Mouse (Mus musculus) mature B cell (primary cell): Measurements from ENCODE around the gene Robo1.

Source experiments
- in situ Hi-C: fragments of 300-500 bp; cut with MboI; formaldehyde crosslinking; loops from 2 replicates; pipeline ENCODE4 v1.14.3; 2019

Gene Robo1

DNA sequence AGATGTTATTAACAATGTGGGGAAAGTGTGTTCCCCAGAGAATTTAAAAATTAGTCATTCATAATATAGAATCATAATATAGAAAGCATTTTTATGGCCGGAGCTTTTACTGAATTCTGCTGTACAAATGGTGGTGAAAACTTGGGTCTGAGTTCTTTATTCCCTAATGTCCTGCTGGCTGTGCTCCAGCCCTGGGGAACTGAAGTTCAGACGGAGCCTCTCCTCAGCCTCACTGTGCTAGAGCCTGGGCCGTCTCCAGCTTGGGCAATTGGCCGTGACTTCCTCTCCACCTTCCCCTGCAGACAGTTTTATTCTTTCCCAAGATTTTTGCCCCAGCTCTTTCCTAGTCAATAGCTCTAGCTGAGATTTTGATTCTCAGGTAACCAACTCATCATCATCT is 429.0 kb downstream of the Robo1 start:
- in situ Hi-C loops, result no loop called here

DNA sequence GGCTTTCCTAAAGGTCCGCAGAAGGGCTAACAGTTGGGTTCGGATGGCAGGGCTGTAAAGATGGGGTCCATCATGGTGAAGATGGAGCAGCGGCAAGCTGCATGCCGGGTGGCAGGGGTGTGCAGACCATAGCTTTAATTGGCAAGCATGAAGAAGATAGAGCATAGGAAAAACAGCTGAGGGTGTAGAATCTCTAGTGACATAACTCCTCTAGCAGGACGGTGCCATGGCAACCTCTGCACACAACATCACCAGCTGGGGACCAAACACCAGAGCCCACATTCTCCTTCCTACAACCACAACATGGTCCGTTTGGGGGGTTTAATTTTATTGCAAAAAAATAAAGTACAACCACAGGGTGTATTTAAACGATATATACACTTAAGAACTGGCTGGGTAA is 432.1 kb downstream of the Robo1 start:
- in situ Hi-C loops, result no loop called here

DNA sequence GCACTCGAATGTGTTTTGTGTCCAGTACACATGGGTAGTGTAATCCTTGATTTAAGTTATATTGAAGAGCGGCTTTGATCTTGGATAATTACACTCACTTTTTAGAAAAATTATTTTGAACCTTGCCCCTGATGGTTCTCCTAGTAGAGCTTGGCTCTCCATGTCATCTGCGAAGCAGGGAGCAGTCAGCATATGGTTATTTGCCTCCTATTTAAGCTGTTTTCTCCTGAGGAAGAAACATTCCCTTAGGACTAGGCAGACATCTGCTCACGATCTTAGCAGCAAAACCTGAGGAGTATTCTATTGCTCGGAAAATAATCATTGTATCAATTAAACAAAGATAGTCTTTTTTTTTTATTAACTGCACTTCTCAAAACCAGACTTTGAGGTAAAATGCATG is 439.6 kb downstream of the Robo1 start:
- in situ Hi-C loops, result no loop called here

DNA sequence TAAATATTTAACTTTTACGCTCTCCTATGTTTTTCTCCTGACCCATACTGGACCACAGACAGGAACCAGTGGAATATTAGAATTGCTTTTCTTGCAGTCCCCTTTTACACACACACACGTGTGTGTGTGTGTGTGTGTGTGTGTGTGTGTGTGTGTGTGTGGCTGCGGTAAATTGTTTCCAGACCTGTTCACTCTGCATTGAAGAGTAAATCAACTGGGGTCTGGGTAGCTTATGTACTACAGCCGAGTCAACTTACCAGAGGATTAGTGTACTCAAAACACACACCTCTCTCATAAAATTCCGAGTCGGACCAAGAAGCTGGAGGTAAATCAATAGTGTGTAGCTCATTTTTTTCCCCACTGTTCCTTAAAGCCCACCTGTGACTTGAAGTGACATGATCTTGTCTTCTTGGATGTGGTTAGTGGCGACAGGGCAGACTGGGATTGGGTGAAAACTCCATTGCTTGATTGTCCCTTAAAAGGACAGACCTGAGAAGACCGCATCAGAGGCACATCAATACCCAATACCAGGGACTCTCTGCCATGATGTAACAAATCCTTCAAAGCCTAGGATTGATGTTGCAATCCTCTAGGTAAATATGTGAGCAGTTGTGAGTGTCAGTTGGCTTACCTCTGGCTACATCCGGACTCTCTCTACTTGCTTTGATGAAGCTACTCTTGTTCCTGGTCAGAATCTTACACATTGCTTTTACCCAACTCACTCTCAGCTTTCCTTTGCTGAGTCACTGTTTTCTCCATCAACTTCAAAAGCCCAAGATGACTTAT is 457.2 kb downstream of the Robo1 start:
- in situ Hi-C loops, result no loop called here

DNA sequence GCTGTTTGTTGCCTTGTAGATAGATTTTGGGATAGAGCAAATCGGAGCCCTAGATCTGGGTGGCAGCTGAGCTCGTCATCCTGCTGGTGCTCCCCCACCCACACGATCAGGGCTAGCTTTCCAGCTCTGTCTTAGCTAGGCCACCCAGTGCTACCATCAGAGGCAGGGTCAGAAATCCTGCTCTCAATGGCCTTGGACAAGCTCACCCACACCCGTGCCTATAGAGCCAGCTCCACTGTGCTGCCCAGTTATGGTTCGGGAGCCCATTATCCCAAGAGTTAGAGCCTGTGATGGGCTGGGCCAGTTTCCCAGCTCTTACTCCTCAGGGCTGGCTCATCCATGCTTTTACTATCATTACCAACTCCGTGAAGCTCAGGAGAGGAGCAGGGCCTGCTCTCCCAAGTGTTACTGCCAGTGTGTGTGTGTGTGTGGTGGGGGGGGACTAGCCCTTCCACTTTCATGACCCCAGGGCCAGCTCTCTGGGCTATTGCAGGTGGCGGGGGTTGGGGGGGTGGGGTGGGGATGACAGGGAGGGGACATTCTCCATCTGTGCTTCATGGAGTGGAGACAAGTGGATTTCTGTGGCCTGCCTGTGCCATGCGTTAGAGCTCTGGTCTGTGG is 461.2 kb downstream of the Robo1 start:
- in situ Hi-C loops, result no loop called here

DNA sequence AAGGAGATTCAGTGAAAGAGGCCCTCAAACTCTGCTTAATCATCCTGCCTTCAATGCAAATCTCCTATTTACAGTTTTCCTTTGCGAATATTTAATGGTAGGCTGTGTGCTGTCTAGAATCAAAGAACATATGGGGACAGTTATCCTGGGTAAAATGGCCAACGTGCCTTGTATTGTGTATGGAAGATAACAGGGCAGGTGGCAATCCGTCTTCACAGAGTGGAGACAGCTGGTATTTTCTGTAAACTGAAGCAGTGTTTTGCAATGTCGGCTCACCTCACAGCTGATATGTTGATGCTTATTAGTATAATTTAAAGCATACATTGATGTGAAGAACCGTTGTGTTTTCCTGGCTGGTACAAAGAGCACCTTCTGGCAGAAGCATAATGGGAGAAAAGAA is 464.2 kb downstream of the Robo1 start:
- in situ Hi-C loops, result no loop called here

DNA sequence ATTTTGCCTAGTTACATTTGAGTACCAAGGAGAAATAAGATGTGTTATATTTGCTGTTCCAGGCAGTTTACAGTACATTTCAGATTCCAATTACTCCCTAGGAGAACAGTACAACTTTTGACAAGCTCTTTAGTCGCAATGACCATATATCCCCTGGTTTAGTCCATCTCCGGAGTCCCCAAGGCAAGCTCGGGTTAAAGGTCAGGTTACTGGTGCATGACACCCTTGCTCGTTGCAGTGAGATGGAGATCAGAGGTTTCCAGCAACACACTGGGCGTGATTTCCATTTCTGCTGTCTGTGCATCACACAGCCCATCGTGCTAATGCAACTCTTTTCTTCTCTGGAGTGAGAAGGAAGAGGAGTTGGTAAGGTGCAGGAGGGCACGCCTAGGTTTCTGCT is 464.9 kb downstream of the Robo1 start:
- in situ Hi-C loops, result no loop called here

DNA sequence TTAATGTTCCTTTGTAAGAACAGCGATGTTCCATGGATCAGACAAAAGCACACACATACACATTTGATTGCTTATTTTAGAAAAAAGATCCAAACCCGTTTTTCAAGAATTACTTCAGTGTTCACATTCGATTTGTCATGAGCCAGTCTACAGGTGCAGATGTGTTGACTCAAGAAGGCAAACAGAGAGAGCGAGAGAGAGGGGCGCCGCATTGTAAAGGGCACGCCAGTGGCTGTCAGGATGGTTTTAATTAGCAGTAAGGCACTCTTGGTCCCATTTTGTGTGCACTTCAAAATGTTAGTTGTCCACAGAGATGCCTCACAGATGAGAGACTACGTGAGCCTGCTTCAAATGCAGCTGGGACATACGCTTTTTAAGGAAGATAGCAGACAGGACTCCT is 470.4 kb downstream of the Robo1 start:
- in situ Hi-C loops, result no loop called here

DNA sequence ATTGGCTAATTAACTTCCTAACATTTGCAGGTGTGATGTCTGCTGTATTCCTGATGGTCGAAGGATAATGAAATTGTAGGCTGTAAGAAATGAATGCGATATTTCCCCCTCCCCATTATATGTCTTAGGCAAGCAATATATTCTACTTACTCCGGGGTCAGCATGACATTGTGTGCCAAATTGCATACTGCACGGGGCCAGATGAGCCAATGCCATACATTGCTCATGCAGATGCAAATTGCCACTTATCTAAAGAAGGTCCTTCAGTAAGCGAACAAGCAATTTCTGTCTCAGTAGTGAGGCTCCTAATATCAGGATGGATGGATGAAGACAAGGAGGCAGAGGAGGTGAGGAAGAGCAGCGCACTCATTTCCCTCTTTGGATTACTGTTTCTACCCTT is 474.1 kb downstream of the Robo1 start:
- in situ Hi-C loops, result no loop called here

DNA sequence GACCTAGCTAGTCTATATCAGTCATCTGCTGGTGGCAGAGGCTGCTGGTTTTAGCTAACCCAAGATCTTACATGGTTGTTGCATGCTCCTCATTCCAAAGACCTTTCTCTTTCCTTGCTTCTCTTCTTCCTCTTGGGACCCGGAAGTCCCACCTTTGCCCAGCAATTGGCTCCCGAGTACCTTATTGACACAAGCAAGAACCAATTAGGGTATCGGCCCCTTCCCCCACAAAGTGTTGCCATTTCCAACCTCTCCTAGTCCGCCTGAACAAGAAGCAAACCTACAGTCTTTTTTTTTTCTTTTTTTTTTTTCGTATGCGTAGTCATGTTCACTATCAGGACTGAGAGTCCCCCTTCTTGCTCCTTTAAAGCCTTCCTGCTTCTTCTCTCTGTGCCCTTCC is 478.0 kb downstream of the Robo1 start:
- in situ Hi-C loops, result no loop called here

DNA sequence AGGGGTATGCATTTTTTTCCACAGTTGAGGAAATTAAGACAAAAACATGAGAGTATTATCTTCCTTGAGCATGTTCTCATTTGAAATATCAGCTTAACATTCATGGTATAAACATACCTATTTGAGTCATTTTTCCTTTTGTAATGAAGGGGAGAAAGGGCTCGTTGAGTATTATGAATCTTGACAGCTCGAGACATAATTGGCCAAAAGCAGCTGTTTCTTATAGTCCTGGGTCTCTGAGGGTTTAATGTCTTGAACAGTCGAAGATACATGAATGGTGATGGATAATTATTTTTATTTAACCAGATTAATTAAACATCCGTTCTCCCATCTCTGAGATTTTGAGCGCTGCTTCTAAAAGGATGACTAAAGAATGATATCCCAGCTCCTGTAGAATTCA is 478.5 kb downstream of the Robo1 start:
- in situ Hi-C loops, result no loop called here

DNA sequence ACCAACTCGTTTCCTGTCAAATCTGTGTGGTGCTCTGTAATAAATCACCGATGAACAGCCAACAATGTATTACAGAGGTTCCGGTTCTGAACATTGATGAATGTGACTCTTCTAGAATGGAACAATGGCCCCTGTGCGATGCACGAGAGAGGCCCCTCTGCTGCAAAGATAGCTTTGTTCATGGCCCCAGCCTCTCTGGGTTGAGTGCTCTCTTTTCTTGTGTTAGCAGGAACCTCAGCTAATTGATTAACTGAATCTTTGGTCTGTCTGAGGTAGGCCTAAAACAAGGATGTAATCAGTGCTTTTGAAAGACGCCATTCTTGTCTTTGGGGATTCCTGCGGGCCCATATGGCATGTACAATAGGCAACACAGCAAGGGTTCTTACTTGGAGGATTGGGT is 479.9 kb downstream of the Robo1 start:
- in situ Hi-C loops, result no loop called here

DNA sequence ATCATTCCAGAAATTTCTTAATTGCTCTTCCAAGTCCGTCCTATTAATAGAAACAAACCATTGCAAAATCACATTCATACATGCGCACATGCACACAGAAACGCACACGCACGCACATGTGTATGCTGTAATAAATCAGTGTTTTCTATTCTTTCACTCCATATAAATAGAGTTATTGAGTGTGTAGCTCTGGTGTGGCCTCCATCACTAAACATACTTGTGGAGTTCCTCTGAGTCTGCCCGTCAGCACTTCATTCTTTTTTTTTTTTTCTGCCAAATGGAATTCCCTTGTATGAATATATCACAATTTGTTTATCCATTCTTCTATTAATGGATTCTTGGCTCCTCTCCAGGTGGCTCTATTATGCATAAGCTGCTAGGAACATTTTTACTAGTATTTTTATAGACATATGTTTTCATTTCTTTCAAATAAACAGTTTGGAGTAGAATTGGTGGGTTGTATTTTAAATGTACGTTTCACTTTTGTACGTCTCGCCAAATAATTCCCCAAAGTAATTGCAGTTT is 483.1 kb downstream of the Robo1 start:
- in situ Hi-C loops, result no loop called here

DNA sequence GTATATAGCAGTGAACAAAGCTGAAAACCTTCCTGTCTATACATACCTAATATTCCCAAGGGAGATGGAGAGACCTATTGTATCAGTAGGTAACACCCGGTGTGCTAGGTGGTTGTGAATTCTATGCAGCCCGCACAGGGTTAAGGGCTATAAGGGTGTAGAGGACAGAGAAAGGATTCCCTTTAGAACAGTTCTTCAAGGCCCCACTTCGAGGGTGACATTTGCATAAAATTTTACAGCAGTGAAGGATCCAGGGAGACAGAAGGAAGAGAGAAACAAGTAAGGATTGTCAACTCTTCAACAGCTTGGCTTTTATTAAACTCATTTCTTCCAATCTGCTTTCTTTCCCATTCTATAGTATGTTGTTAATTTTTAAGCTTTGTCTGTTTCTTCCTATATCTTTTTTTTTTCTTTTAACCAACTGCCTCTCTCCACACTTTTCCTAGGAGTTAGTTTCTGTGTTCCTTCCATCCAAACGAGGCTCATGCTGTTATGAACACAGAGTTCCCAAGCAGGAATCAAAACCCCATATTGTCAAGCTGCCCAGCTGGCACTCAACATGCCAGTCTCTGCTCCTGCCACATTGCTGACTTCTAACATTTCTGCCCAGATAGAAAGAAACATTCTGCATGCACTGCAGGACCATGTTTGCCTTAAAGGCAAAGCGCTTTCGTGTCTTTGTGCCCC is 486.7 kb downstream of the Robo1 start:
- in situ Hi-C loops, result no loop called here

DNA sequence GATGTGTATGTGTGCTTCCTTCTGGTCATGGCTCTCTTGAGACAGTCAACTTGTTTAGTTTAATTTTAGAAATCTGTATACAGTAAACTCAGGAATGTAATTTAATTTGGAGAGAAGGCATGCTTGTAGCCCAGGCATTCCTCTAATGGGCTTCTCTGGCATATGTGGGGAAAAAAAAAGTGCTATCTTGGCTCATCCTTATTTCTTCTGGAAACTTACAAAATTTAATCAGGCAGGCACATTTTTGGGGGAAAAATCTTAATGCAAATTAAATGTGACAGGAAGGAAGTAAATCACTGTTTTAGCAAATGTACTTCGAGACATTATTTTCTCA is 487.2 kb downstream of the Robo1 start:
- in situ Hi-C loops, result no loop called here

DNA sequence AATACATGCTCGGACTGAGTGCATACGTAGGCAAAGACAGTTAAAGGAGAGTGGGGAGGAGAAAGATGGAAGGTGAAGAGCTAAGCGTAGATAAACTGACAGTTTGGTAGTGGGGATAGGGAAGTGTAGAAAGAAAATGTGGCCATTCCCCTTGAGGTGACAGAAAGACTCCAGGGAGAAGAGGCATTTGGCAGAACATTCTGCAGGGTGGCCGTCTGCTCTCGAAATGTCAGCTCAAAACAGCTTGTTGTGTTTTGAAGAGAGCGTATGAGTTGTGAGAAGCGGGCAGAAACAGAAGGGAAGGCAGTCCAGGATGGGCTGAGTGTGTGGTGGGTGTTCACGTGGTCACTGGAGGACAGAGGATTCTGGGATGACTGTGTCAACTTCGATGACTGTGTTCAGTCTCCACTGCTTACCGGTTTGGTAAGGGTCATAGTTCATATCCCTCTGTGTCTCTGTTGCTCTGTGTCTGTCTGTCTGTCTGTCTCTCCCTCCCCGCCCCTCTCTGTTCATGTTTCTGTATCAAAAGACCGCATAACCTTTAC is 490.4 kb downstream of the Robo1 start:
- in situ Hi-C loops, result no loop called here

DNA sequence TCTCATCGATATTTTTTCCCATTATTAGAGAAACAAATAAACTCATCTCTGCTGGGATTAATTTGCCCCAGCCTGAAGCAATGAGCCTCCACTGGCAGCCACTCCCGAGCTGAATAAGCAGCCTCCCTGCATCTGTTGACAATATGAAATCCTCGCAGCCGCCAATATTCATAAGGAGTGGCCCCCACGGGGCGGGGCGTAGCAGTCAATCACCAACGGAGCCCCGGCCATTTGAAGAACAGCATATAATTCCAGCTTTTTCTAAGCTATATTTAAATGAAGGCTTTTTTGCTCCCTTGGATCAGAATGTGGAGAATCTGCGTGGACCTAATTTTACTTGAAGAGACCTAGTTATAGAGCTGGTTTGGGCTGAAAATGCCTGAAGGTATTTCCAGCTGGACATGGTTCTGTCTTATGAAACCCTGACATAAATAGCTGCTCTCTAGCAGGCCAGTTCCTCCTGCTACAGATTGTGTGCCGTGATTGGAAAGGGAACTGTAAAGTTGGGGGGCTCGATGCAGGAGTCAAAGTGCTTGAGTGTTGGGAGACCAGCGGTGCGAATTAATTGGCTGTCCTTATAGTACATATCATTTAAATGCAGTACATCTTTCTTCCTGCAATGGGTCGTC is 492.1 kb downstream of the Robo1 start:
- in situ Hi-C loops, result no loop called here

DNA sequence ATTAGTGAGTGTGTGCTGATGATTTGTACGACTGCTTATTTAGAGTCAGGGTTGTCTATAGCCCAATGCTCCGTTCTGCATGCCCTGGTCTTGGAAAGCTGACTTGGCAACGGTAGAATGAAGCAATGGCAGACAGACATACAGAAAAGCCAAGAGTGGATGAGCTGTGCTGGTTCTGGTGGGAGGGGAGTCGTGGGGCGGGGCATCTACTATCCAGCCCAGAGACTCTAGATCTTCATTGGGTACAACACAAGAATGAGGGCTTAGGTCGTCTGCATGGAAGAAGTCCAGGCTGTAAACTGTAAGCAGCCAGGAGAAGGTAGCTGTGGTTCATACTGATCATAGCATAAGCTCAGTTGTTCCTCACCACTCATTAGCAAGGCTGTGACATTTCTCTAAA is 492.7 kb downstream of the Robo1 start:
- in situ Hi-C loops, result no loop called here

DNA sequence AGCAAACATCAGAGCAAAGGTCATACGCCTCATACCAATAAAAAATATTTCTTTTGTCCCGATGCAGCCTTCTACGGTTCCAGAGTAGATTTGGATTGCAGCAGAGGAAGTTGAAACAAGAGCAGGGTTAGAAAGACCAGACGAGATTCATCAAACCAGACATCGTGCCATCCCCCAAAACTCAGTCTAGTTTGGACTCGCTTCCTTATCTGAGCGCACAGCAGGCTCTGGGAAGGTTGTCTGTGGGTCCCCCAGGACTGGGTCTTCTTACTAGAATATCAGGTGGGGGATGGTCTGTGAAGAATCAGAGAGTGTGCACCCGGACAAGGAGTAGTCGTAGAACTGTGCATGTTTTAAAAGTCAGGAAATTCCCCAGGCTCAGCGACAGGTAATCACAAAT is 500.2 kb downstream of the Robo1 start:
- in situ Hi-C loops, result no loop called here

DNA sequence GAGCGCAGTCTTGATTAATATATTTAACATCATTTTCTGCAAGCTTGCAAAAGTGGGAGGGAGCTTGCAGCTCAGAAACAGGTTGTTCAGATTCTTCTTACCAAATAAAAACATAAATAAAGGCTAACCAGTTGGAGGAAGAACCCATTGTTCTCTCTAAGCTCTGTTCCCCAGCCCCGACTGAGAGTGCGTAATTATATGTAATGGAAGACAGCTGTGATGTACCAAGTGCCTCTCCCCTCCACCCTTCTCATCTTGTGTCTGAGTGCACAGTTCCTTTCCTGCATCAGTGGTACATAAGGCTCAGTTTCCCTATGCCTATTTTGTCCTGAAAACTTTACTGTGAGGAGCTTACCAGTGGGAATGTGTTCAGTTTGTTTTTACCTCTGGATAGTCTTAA is 502.8 kb downstream of the Robo1 start:
- in situ Hi-C loops, result no loop called here

DNA sequence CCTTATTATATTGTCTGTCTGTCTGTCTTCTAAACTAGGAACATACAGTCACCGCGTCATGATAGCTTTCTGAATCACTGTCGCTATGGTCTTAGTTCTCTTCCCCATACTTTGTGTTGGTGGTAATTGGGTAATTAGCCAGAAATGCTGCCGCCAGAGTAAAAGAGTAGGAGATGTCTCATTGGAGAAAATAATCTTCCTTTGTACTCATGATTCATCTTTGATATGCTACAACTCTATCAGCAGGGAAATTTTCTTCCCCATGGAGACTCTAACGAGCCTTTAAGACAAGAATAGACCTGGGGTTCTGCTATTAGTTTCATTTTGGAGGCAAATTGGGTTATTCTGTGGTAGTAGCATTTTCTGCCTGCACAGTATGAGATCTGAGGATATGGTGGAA is 503.4 kb downstream of the Robo1 start:
- in situ Hi-C loops, result no loop called here

DNA sequence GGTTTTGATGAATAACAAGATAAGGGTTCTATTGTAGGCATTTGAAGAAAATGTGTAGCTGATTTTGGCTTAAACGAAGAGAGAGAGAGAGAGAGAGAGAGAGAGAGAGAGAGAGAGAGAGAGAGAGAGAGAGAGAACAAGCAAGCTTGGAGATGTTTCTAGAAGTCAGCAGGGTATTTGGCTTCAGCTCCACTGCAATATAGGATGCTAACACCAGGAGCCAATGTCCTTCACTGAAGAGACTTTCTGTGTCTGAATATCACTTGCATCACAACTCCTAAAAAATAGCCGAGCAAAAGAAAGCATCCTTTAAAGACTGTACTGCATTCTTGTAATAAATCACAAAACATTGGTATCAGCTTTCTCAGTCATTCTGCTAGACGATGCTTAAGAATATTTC is 503.8 kb downstream of the Robo1 start:
- in situ Hi-C loops, result no loop called here
